Mouse (Mus musculus): ENCODE data around the gene Kir3dl2.
A peak's percentile ranks its signal among the peaks of the same experiment; 100 is the strongest.
"Not testable (repeated sequence)": the region's sequence is repeated elsewhere in the genome, so short reads cannot be mapped to it uniquely, and the experiment has no call there.

Kir3dl2 gene

GRCm38 (mm10) chrX:136543956-136544355, at the start of gene Kir3dl2:
Gene Kir3dl2 (minus strand): TSS chrX:136544056.
- not testable (repeated sequence) for DNase-seq (ENCODE audit: low spot score in 2 of 2)

- no peak for DNase-seq (ENCODE audit: low spot score in 2 of 2)
Measured at GRCm38 (mm10) chrX:136590897-136591257, 47.0 kb upstream of the Kir3dl2 start.

DNA sequence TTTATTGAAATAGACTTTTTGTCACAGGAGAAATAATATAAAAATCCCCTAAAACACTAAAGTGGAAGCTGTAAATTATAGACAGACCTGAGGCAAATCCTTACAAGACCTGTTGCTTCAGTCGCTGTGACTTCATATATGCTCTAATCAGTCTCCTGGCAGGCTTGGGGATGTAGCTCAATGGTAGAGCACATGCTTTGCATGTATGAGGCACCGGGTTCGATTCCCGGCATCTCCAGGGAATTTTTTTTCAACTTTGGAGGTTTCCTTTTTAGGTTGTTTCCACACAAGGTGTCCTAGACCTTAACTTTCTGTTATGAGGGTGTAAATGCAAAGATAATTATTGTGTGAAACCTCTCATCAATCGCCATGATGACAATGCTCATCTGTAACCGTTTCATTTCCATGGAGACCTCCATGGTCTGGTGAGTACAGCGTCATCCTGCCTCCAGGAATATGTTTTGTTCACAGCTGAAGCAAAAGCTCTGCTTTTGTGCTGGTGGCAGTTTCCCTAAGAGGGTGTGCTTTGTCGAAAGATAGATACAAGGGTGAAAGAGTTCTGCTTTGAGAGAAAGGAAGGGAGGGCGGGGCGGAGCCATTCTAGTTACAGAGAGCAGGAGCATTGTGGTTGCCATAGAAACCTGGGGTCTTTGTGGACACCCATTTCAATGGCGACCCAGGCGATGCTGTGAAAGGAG, 46.5 kb upstream of the Kir3dl2 start, which contains the start of gene Tceal3:
Gene Tceal3, plus strand, starts transcription at position 644 of the 698 bp plus-strand sequence.
- DNase-seq (ENCODE audit: low spot score in 2 of 2): peak; percentile 33 to 76

DNA sequence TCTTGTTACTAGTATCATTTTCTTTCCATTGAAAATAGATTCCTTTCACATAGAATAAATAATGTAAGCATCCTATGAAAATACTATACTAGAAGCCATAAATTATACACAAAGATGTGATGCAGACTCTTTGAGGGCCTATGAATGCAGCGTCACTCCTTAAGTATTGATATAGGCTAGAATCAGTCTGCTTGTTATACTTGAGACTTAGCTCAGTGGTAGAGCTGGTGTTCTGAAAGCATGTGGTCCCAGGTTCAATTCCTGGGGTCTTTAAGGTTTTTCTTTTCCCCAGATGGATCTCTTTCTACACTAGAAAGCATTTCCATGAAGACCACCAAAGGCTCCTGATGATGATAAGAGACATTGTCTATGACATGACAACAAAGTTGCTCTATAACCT, 40.8 kb upstream of the Kir3dl2 start:
- no peak for DNase-seq (ENCODE audit: low spot score in 2 of 2)

GRCm38 (mm10) chrX:136569094-136569493, 25.2 kb upstream of the Kir3dl2 start:
- DNase-seq (ENCODE audit: low spot score in 2 of 2): not testable (repeated sequence)

- DNase-seq (ENCODE audit: low spot score in 2 of 2): not testable (repeated sequence)
Measured at GRCm38 (mm10) chrX:136517699-136518098, 26.2 kb downstream of the Kir3dl2 start, which contains the start of gene Kir3dl1. Gene Kir3dl1 (plus strand): TSS chrX:136517999.

All from cerebellum, postnatal 4 days (tissue).